Mouse (Mus musculus) heart, embryonic 14.5 days (tissue): ENCODE measurements around the gene Cdk12. TPM values are rescaled to one million over a fixed set of nuclear protein-coding genes. Genes with fewer than 3 reads are reported as not detected.
A peak's percentile ranks its signal among the peaks of the same experiment; 100 is the strongest.

Experiments used
- ATAC-seq: fragments of 200-750 bp; cut with Nextera tagmentation; 2 replicates; pipeline ENCODE4 v1.8.0; 2017; ENCODE audit warnings: low read depth, moderate TSS enrichment; ENCODE audit not compliant: insufficient number of reproducible peaks, insufficient read depth, low FRiP score
- H3K27ac ChIP-seq, 2 experiments: fragments of 200-500 bp in 1 of 2; fragments of 300-500 bp in 1 of 2; sonication (generic) in 1 of 2; replicated peaks in 1 of 2; 2 replicates each; pipeline ENCODE4 v1.5.1; 2012 to 2014; ENCODE audit warnings: low read depth in 2 of 2, low read length in 2 of 2, control low read depth in 1 of 2, mild to moderate bottlenecking in 1 of 2, mixed read lengths in 1 of 2; ENCODE audit not compliant: control insufficient read depth in 1 of 2, insufficient read depth in 1 of 2
- H3K27me3 ChIP-seq: fragments of 300-500 bp; sonication (generic); 2 replicates; pipeline ENCODE4 v1.6.1; 2014; ENCODE audit warnings: mild to moderate bottlenecking, low read length, control low read depth; ENCODE audit not compliant: control insufficient read depth, insufficient read depth
- H3K36me3 ChIP-seq: fragments of 300-500 bp; sonication (generic); 2 replicates; pipeline ENCODE4 v1.6.1; 2014; ENCODE audit warnings: mild to moderate bottlenecking, control low read depth, low read length, mixed read lengths; ENCODE audit not compliant: control insufficient read depth, insufficient read depth
- H3K4me1 ChIP-seq, 2 experiments: fragments of 200-500 bp in 1 of 2; fragments of 300-500 bp in 1 of 2; sonication (generic) in 1 of 2; 2 replicates each; pipeline ENCODE4 v1.6.1; 2012 to 2014; ENCODE audit warnings: low read length in 2 of 2, control low read depth in 1 of 2, mixed read lengths in 1 of 2; ENCODE audit not compliant: control insufficient read depth in 2 of 2, insufficient read depth in 2 of 2
- H3K4me2 ChIP-seq: fragments of 300-500 bp; sonication (generic); 2 replicates; pipeline ENCODE4 v1.6.1; 2014; ENCODE audit warnings: mild to moderate bottlenecking, low read length
- H3K4me3 ChIP-seq, 2 experiments: fragments of 200-500 bp in 1 of 2; fragments of 300-500 bp in 1 of 2; sonication (generic) in 1 of 2; 2 replicates each; pipeline ENCODE4 v1.5.1; 2012 to 2014; ENCODE audit warnings: low read length in 2 of 2, mild to moderate bottlenecking in 2 of 2, control low read depth in 1 of 2, low read depth in 1 of 2, moderate library complexity in 1 of 2; ENCODE audit not compliant: control insufficient read depth in 1 of 2, insufficient read depth in 1 of 2
- H3K9ac ChIP-seq: fragments of 300-500 bp; sonication (generic); 2 replicates; pipeline ENCODE4 v1.6.1; 2014; ENCODE audit warnings: mild to moderate bottlenecking, low read length
- H3K9me3 ChIP-seq: fragments of 300-500 bp; sonication (generic); 2 replicates; pipeline ENCODE4 v1.6.1; 2016; ENCODE audit warnings: low read length, control low read depth; ENCODE audit not compliant: control insufficient read depth
- WGBS: fragments of 180-500 bp; shearing (Covaris S2); extraction: QIAGEN DNeasy Blood & Tissue Kit; methylation state at CpG from one replicate; pipeline ENCODE4 v1.1.7; 2014; 5-methylcytosine and 5-hydroxymethylcytosine counted together
- polyA plus RNA-seq: library from polyadenylated mRNA; unstranded; fragments of >200 nt; fragmentation: Nextera tagmentation; extraction: Ambion mirVana; gene quantifications from 2 replicates; pipeline ENCODE4 v1.2.1, GENCODE M21; 2014

Cdk12 gene
- polyA plus RNA-seq, 1 experiment from 2014 or later, result 9.8 TPM

DNA sequence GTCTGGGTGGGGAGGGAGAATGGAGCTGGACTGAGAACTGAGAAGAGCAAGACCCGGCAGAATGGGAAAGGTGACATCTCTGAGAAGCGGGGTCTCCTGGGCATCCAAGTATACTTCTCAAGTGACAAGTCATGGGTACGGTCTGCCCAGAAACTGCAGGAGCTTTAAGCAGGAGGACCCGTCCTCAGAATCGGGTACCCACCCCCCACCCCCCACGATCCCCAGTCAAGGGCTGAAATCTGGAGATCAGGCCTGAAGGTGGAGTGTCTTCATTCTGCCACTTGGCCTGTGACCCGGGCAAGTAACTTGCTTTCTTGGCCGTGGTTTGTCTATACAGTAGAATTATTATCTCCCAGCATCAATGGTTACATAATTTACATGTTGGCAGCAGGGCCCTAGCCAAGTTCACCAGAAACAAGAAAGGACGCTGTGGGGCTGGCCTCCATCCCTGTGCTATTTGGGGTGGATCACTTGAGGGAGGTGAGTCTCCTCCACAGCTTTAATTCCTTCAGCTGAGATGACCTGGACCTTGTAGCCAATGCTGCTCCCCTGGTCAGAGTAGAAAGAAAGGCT is 92.2 kb downstream of the Cdk12 start:
- H3K9me3 ChIP-seq, result no peaks in the 10 kb centered on the region
- peak overlapping the region; percentile 99 for H3K4me2 ChIP-seq
- no peak for ATAC-seq
- 6% methylated on average over 9 of the region's 9 CpGs for WGBS
- no peak overlapping the region for H3K27ac ChIP-seq
- H3K36me3 ChIP-seq, result no peaks in the 10 kb centered on the region
- H3K27me3 ChIP-seq, result peaks cover 3% of the 10 kb centered on the region
- peak overlapping the region; percentile 77 to 88 for H3K4me3 ChIP-seq
- H3K9ac ChIP-seq, result peak overlapping the region; percentile 84
- H3K4me1 ChIP-seq, result peaks cover 17 to 20% of the 10 kb centered on the region in 2 experiments

DNA sequence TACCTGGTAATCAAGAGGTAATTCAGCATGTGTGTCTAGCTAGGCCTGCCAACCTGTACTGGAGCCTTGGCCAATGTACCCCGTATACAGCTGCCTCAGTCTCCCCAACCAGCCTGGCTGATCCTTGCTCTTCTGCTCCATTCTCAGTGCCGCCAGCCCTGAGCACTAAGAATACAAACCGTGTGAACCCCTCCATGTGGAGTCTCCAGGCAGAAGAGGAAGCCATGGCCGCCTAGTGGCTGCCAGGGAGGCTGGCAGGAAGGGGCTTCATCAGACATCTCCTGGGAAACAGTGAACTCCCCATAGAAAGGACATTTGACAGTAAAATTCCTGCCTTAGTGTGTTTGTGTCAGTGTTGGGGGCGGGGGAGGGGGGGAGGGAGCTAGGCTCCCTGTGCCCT is 93.4 kb downstream of the Cdk12 start:
- H3K9ac ChIP-seq, result no peak overlapping the region
- H3K4me2 ChIP-seq, result no peak overlapping the region
- no peak overlapping the region for H3K27ac ChIP-seq
- H3K36me3 ChIP-seq, result no peaks in the 10 kb centered on the region
- no peaks in the 10 kb centered on the region; the same call in none of the 2 replicates for H3K27me3 ChIP-seq
- no peak for ATAC-seq
- no peaks in the 10 kb centered on the region for H3K9me3 ChIP-seq
- H3K4me1 ChIP-seq, result peaks cover 17 to 20% of the 10 kb centered on the region in 2 experiments
- 9% methylated on average over 5 of the region's 5 CpGs for WGBS
- H3K4me3 ChIP-seq, result no peak overlapping the region

DNA sequence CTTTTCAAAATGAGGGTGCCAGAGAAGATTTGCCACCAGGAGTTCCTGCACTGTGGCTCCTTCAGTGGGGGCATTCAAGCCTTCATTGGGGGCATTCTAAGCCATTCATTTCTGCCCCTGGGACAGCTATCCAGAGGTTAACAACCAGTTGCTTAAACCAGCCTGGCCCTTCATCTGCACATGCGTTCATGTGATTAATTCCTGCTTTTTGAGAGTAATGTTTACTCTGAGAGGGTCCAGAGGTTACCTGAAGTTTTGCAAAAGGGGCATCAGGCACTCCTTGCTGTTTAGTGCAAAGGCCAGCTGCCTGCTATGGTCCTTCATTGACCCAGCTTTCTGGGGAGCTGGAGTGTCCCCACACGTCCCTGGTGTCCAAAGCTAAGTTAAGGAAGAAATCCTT is 94.1 kb downstream of the Cdk12 start:
- H3K9me3 ChIP-seq, result no peaks in the 10 kb centered on the region
- no peak overlapping the region for H3K4me2 ChIP-seq
- H3K4me3 ChIP-seq, result no peak overlapping the region
- H3K4me1 ChIP-seq, result peaks cover 17 to 20% of the 10 kb centered on the region in 2 experiments
- no peak overlapping the region for H3K9ac ChIP-seq
- WGBS, result 82% methylated on average over 2 of the region's 2 CpGs
- no peak for ATAC-seq
- no peak overlapping the region for H3K27ac ChIP-seq
- no peaks in the 10 kb centered on the region; the same call in 1 of the 2 replicates for H3K27me3 ChIP-seq
- no peaks in the 10 kb centered on the region for H3K36me3 ChIP-seq

DNA sequence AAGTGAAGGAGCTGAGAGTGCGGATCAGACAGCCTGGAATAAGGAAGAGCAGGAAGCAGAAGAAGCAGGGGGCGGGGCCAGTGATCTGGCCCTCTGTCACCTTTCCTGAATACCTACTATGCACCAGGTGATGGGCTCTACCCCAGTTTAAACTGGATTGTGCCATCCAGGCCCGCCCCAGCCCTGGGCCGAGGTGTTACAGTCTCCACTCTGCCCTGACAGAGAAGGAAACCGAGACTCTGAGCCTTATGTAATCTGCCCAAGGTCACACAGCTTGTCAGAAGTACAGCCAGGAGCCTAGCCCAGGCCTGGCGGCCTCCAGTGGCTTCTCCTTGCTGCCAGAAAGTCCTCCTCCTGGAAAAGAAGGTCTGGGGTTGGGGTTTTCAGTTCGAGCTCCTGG is 94.9 kb downstream of the Cdk12 start:
- H3K36me3 ChIP-seq, result no peaks in the 10 kb centered on the region
- H3K27me3 ChIP-seq, result no peaks in the 10 kb centered on the region; the same call in 1 of the 2 replicates
- WGBS, result 31% methylated on average over 7 of the region's 7 CpGs
- peaks cover 17 to 20% of the 10 kb centered on the region in 2 experiments for H3K4me1 ChIP-seq
- no peak overlapping the region for H3K4me3 ChIP-seq
- no peak for ATAC-seq
- H3K9me3 ChIP-seq, result no peaks in the 10 kb centered on the region
- H3K9ac ChIP-seq, result peak overlapping the region; percentile 25; the same call in 1 of the 2 replicates
- no peak overlapping the region for H3K4me2 ChIP-seq
- H3K27ac ChIP-seq, result no peak overlapping the region

DNA sequence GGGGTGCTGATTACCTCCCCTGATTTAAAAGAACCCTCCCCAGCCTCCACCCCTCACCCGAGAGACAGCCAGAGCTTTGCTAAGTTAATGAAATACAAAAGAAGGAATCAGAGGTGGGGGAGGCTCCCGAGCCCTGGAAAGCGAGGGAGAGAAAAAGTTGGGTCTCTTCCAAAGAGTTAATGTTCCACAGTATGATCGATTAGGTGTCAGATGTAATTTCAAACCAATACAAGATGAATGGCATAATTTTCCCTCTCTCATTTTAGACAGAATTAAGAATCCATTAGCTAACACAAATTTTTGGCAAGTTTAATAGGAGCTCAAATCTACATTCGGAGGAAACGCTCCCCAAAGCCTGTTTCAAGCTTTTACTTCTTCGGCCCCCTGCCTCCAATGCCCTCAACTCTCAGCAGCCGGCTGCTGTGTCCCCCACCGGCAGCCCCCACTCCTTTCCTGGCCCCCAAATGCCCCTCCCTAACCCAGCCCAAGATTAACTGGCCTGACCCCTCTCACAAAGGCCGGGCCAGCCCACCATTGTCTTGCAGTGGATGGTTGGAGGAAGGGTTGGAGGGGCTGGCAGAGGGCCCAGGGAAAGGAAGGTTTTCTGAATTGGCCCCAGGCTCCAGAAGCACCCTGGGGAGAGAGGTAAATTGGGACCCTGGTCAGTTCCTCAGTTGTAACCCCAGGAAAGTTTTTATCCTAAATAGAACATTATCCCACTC is 95.8 kb downstream of the Cdk12 start:
- Histone ChIP-seq H3K27me3 (no peaks in the 10 kb centered on the region), H3K4me3 (no peak overlapping the region), H3K4me2 (peak overlapping the region; percentile 6; the same call in 1 of the 2 replicates), H3K9ac (peak overlapping the region; percentile 25; the same call in 1 of the 2 replicates), H3K36me3 (no peaks in the 10 kb centered on the region), H3K9me3 (no peaks in the 10 kb centered on the region), H3K27ac (no peak overlapping the region), H3K4me1 (peaks cover 17 to 20% of the 10 kb centered on the region in 2 experiments)
- no peak for ATAC-seq
- WGBS, result 33% methylated on average over 10 of the region's 10 CpGs

DNA sequence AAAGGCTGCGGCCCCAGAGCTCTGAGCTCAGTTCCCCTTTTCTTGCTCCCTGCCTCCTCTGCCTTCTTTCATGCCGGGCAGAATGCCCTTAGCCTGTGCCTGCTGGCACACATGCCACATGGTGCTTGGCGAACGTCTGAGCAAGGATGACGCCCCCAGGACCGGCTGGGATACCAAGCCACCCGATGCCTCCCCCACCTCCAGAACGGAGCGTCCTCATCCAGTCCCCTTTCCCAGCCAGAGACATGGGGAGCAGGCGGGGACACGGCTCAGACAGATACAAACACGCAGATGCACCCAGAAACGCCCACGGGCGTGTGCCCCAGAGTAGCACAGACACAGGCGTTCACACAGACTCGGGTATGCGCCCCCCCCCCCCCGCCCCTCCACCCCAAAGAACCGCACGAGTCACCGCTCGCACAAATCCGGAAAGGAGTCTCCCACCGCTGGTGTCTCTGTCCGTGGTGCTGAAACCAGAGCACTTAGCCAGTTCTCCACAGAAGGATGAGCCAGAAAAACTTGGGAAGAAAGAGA is 111.0 kb downstream of the Cdk12 start:
- no peak overlapping the region for H3K9ac ChIP-seq
- no peak for ATAC-seq
- peaks cover 88% of the 10 kb centered on the region for H3K27me3 ChIP-seq
- no peaks in the 10 kb centered on the region for H3K4me1 ChIP-seq
- no peaks in the 10 kb centered on the region for H3K9me3 ChIP-seq
- 0 out of 2 replicates have a peak overlapping the region, but pooled peaks have one; percentile 20 for H3K4me2 ChIP-seq
- H3K27ac ChIP-seq, result no peak overlapping the region
- H3K36me3 ChIP-seq, result no peaks in the 10 kb centered on the region
- WGBS, result 2% methylated on average over 26 of the region's 26 CpGs
- H3K4me3 ChIP-seq, result no peak overlapping the region

DNA sequence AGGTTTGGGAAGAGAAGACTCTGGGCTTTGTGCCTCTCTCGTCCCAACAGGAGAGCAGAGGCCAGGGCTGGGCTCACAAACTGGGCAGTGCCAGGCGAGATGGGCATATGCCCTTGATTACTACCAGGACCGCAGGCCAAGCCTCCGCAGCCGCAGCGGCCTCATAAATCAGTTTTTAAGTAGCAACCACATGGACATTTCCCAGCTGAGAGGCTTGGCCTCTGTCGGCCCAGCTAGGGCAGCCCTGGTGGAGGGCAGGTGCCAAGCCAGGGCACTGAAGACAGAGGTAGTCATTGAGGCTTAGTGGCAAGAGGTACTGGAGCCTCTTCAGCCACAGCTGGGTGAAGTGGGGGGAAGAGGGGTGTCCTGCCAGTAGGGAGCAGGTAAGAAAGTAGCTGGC is 114.6 kb downstream of the Cdk12 start:
- no peaks in the 10 kb centered on the region for H3K4me1 ChIP-seq
- WGBS, result 8% methylated on average over 7 of the region's 7 CpGs
- no peak for ATAC-seq
- no peak overlapping the region for H3K9ac ChIP-seq
- H3K9me3 ChIP-seq, result no peaks in the 10 kb centered on the region
- H3K4me3 ChIP-seq, result no peak overlapping the region
- no peak overlapping the region for H3K27ac ChIP-seq
- no peak overlapping the region for H3K4me2 ChIP-seq
- no peaks in the 10 kb centered on the region for H3K36me3 ChIP-seq
- peaks cover 97% of the 10 kb centered on the region for H3K27me3 ChIP-seq
